Mouse (Mus musculus) ZHBTc4 (cell line): ENCODE measurements around the gene Il17d.

Experiments used
- DNase-seq: peaks from one replicate; pipeline ENCODE4 v3.0.0-alpha.2; 2011; ENCODE audit warnings: low read depth, low spot score

Gene Il17d

DNA sequence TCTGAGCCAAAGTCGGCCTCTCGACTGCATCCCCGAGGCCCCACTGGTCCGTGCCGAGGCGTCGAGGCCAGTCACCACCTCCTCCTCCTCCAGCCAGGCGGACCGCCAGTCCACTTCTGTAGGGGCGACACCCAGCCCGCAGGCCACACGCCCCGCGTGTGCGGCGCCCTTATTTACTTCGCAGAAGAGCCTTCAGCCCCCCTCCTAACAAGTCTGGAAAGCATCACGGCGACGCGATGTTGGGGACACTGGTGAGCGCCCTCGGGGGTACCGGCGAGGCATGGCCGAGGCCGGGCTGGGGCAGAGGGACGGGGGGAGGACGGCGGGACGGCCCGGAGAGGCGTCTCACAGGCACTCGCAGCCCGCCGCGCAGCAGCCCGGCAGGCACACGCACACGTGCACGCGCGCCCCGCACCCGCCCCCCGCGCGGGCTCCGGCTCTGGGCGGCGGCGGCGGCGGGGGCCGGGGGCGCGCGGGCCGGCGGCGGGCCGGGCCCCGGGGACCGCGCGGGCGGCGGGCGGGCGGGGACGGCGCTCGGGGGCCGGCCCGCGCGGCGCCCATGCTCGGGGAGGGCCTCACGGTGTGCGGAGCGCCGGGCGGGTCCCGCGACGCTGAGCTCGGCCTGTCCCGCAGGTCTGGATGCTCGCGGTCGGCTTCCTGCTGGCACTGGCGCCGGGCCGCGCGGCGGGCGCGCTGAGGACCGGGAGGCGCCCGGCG, at the start of gene Il17d:
TSS of gene Il17d (plus strand) at position 107 of the 717 bp plus-strand sequence.
- peak; percentile 43 for DNase-seq

DNA sequence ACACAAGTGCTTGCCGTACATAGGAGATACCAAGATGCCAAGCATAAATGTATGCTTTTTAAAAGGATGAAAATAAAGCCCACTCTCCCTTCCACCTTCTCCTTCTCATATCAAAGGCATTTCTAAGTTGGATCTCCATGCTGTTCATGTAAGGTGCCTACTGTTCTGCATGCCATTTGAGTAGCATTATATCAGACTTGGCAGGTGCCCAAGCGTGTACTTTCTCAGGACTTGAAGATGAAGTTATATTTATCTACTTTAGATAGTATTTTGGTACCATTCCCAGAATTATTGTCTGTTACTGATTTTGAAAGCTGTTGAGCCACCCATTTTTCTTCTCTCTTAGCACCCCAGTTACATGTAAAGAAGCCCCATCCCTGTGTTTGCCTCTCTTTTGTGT, 49.5 kb upstream of the Il17d start:
- DNase-seq = no peak

- no peak for DNase-seq
Observed at GRCm38 (mm10) chr14:57482262-57482661, 42.3 kb upstream of the Il17d start.

GRCm38 (mm10) chr14:57484183-57484582, 40.4 kb upstream of the Il17d start:
- DNase-seq = no peak

DNA sequence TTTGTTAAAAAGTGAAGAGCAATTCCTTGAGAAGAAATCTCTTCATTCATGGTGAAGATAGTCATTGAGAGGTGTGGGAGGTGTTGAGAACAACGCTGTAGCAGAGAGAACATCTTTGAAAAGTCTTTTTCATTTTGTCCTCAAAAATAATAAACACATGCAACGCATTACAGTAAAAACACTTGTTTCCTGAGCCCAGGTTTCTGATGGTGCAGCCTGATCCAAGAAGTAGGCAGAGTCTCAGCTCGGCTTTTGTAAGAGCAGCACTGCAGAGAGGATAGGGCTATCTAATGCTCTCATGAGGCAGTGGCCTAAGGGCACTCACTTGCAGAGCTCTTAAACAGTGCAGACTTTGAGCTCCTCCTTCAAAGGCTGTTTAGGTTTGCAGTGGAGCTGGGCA, 34.9 kb upstream of the Il17d start:
- DNase-seq = no peak

DNA sequence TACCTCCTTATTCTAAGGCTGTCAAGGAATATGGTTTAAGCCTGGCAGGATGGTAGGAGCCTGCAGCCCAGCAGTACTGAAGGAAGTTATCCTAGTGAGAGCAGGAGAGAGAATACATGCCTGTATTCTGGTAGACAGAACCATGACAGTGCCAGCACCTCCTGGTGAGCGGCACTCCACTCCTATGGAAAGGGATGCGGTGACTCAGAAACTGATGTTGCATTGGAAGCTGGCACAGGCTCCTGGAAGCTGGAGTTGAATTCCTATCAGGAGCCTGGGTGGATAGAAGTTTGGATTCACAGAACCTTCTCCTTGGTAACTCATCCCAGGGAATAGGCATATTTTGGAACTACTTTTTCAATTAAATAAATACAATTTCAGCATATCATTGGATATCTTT, 30.7 kb upstream of the Il17d start:
- no peak for DNase-seq

GRCm38 (mm10) chr14:57503729-57504128, 20.8 kb upstream of the Il17d start:
- DNase-seq = no peak

GRCm38 (mm10) chr14:57509554-57509953, 15.0 kb upstream of the Il17d start:
- DNase-seq = no peak

DNA sequence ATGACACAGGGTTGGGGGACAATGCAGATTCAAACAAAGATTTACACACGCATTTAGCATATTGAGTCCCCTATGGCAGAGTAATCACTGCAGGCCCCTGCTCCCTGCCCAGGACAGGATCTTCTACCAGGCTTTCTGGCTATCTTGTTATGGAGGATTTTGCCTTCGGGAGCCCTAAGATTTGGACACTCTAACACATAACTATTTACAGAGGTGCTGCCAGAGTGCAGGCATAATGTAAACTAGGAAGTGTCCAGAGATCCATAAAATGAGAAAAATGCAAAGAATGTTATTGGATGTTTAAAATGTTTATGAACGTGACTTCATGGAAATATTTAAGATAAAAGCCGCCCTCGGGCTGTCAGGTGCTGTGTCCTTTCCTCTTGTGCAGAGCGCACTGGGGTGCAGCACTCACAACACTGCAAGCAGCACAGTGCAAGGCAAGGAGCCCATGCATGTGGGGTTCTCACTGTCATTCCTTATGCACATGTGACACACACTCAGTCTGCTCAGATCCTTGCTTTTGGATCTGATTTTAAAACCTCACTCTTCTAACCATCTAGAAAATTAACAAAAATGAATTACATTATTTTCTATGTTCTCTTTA, 9.3 kb upstream of the Il17d start:
- DNase-seq = no peak

DNA sequence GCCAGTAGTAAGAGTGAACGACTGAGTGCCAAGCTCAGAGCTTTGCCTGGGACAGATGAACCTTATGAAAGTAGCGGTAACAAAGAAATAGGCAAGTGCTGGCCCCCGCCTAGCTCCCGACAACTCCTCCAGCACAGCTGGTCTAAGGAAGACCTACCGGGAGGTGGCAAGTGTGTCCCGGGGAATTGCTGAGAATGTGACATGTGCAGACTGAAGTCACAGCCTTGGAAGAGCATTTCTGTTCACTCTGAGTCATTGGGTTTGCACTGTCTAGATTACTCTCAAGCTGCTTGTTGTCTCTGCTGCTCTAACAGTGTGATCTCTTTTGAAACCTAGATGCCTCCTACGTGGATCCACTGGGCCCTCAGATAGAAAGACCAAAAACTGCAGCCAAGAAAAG, 7.6 kb upstream of the Il17d start:
- DNase-seq = no peak

- no peak for DNase-seq
Observed at GRCm38 (mm10) chr14:57523762-57524161, 815 bp upstream of the Il17d start.

DNA sequence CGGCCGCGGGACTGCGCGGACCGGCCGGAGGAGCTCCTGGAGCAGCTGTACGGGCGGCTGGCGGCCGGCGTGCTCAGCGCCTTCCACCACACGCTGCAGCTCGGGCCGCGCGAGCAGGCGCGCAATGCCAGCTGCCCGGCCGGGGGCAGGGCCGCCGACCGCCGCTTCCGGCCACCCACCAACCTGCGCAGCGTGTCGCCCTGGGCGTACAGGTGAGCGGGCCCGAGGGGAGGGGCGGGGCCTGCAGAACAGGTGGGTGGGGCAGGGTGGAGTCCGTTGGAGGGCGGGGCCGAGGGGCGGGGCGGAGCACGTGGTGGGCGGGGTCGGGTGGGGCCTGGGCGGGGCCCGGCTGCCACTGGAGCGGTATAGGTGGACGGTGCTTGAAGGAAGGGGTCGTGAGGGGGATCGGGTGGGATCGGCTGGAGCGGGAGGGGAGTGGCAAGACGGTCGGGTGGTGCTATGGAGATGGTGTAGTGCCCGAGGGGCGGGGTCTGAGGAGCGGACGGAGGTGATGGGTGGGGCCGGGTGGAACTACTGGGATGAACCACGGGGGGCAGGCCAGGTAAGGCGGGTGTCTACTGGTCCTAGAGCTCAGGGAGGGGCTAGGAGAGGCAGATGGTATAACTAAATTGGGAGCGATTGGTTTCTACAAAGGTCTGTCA, 942 bp downstream of the Il17d start:
- peak; percentile 73 for DNase-seq

GRCm38 (mm10) chr14:57526050-57526623, 1.6 kb downstream of the Il17d start:
- DNase-seq = no peak

GRCm38 (mm10) chr14:57527122-57527521, 2.5 kb downstream of the Il17d start:
- DNase-seq = no peak

GRCm38 (mm10) chr14:57527598-57527997, 3.0 kb downstream of the Il17d start:
- no peak for DNase-seq

GRCm38 (mm10) chr14:57529086-57529785, 4.7 kb downstream of the Il17d start:
- peak; percentile 57 for DNase-seq

GRCm38 (mm10) chr14:57529786-57530515, 5.4 kb downstream of the Il17d start:
- peak; percentile 53 for DNase-seq

GRCm38 (mm10) chr14:57532577-57532976, 8.0 kb downstream of the Il17d start:
- no peak for DNase-seq

- peak; percentile 71 for DNase-seq
Observed at GRCm38 (mm10) chr14:57533214-57533613, 8.6 kb downstream of the Il17d start.

DNA sequence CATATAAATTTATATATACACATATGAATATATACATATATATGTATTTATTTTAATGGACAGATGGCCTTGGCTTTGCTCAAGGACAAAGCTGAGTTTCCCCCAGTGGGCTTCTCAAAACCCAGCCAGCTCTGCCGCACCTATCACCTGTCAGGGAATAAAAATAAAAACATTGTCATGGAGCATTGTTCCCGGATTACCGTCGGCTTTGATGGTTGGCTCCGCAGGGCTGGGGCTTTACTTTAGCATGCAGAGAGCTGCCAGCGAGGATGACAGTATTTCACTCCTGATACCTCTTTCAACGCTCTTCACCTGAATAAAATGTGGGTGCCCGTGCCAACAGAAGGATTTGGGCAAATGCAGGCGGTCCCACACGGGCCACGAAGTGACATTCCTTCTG, 9.3 kb downstream of the Il17d start:
- no peak for DNase-seq

- DNase-seq = peak; percentile 80
Observed at GRCm38 (mm10) chr14:57534346-57534745, 9.8 kb downstream of the Il17d start.
